Mouse (Mus musculus) gastrocnemius, adult 8-10 months (tissue): Measurements from ENCODE around the gene Mtfmt. TPM values are rescaled to one million over a fixed set of nuclear protein-coding genes. Genes with fewer than 3 reads are reported as not detected.

ENCODE experiments used
- total RNA-seq, 4 experiments: library from RNA; stranded (reverse); gene quantifications; 2 replicates each; pipeline ENCODE4 v1.2.4; 2022

The Mtfmt gene
- total RNA-seq, 4 experiments from 2014 or later, result 4.2 to 6.2 (median 5.3) TPM

Other genes starting within 250 kb of the Mtfmt start
- gene Parp16, start 240.4 kb upstream of the Mtfmt start, total RNA-seq, result 1 to 10 TPM; 3.3 to 5.2 (median 4.1) TPM
- 10 to 100 TPM in 2 of 4 experiments, 1 to 10 TPM in 2; 3.3 to 14.7 (median 9.6) TPM for gene Cilp, start 170.6 kb upstream of the Mtfmt start, total RNA-seq
- 10 to 100 TPM; 55.4 to 65.0 (median 56.9) TPM for gene Clpx, start 141.5 kb upstream of the Mtfmt start, total RNA-seq
- 10 to 100 TPM; 12.1 to 19.7 (median 15.0) TPM for gene Pdcd7, start 89.7 kb upstream of the Mtfmt start, total RNA-seq
- gene Ubap1l, start 74.7 kb upstream of the Mtfmt start, total RNA-seq, result under 1 TPM in 3 of 4 experiments, not detected in 1; 0.31 to 0.52 (median 0.46) TPM
- gene Kbtbd13, start 44.1 kb upstream of the Mtfmt start, total RNA-seq, result 10 to 100 TPM in 3 of 4 experiments, 1 to 10 TPM in 1; 9.8 to 12.3 (median 11.4) TPM
- gene Rasl12, start 37.3 kb upstream of the Mtfmt start, total RNA-seq, result 1 to 10 TPM; 2.1 to 3.8 (median 2.2) TPM
- not detected for gene Slc51b, start 12.8 kb upstream of the Mtfmt start, total RNA-seq
- 10 to 100 TPM in 1 of 4 experiments, 1 to 10 TPM in 3; 5.8 to 15.8 (median 7.6) TPM for gene Spg21, start 25.2 kb downstream of the Mtfmt start, total RNA-seq
- not detected for gene Ankdd1a, start 84.4 kb downstream of the Mtfmt start, total RNA-seq
- gene Plekho2, start 144.3 kb downstream of the Mtfmt start, total RNA-seq, result 1 to 10 TPM; 2.7 to 4.0 (median 3.0) TPM
- not detected for gene Pif1, start 151.4 kb downstream of the Mtfmt start, total RNA-seq
- 1 to 10 TPM in 3 of 4 experiments, under 1 TPM in 1; 0.97 to 2.0 (median 1.6) TPM for gene Rbpms2, start 193.9 kb downstream of the Mtfmt start, total RNA-seq
- 100 to 1,000 TPM; 192 to 246 (median 237) TPM for gene Oaz2, start 232.2 kb downstream of the Mtfmt start, total RNA-seq